Mouse (Mus musculus): ENCODE measurements around the gene Dennd4b.
"Not testable (repeated sequence)": the region's sequence is repeated elsewhere in the genome, so short reads cannot be mapped to it uniquely, and the experiment has no call there.

Dennd4b gene

GRCm38 (mm10) chr3:90252659-90253058 is 12.3 kb upstream of the Dennd4b start:
- intact Hi-C loops (cut with DNase I): not testable (repeated sequence)

- intact Hi-C loops (cut with DNase I): not testable (repeated sequence)
These were observed 11.8 kb upstream of the Dennd4b start for GRCm38 (mm10) chr3:90253174-90253573.

- intact Hi-C loops (cut with DNase I): loop anchor here (2.0 kb wide), 1 partner anchor 35 kb away; no protein-coding TSS in a partner anchor
These were observed 11.1 kb upstream of the Dennd4b start, which contains the start of gene Crtc2 for GRCm38 (mm10) chr3:90253653-90254418. Gene Crtc2, plus strand, starts transcription at chr3:90254163.

- intact Hi-C loops (cut with DNase I): loop anchor here (2.0 kb wide), 1 partner anchor 36 kb away; no protein-coding TSS in a partner anchor
These were observed 10.4 kb upstream of the Dennd4b start for GRCm38 (mm10) chr3:90254419-90255193.

GRCm38 (mm10) chr3:90255194-90255565 is 9.8 kb upstream of the Dennd4b start:
- intact Hi-C loops (cut with DNase I): loop anchor here (2.0 kb wide), 1 partner anchor 36 kb away; no protein-coding TSS in a partner anchor

- intact Hi-C loops (cut with DNase I): loop anchor here (2.0 kb wide), 1 partner anchor 37 kb away; no protein-coding TSS in a partner anchor
These were observed 9.1 kb upstream of the Dennd4b start for GRCm38 (mm10) chr3:90255784-90256353.

- intact Hi-C loops (cut with DNase I): no loop called here
These were observed 8.1 kb upstream of the Dennd4b start for GRCm38 (mm10) chr3:90256731-90257530.

GRCm38 (mm10) chr3:90258521-90258920 is 6.5 kb upstream of the Dennd4b start:
- intact Hi-C loops (cut with DNase I): no loop called here

GRCm38 (mm10) chr3:90263121-90263771 is 1.7 kb upstream of the Dennd4b start:
- intact Hi-C loops (cut with DNase I): no loop called here

GRCm38 (mm10) chr3:90264687-90265033 is 325 bp upstream of the Dennd4b start:
- intact Hi-C loops (cut with DNase I): loop anchor here (2.0 kb wide), 1 partner anchor 108 kb away; no protein-coding TSS in a partner anchor

GRCm38 (mm10) chr3:90265932-90266741 is 1.2 kb downstream of the Dennd4b start:
- intact Hi-C loops (cut with DNase I): loop anchor here (2.0 kb wide), 1 partner anchor 107 kb away; no protein-coding TSS in a partner anchor

- intact Hi-C loops (cut with DNase I): no loop called here
These were observed 2.2 kb downstream of the Dennd4b start for GRCm38 (mm10) chr3:90266901-90267775.

GRCm38 (mm10) chr3:90268190-90268589 is 3.2 kb downstream of the Dennd4b start:
- intact Hi-C loops (cut with DNase I): no loop called here

- intact Hi-C loops (cut with DNase I): no loop called here
These were observed 4.0 kb downstream of the Dennd4b start for GRCm38 (mm10) chr3:90268971-90269370.

- intact Hi-C loops (cut with DNase I): loop anchor here (5.0 kb wide), 1 partner anchor 92 kb away; no protein-coding TSS in a partner anchor
These were observed 5.8 kb downstream of the Dennd4b start for GRCm38 (mm10) chr3:90270784-90271183.

- intact Hi-C loops (cut with DNase I): loop anchor here (5.0 kb wide), 1 partner anchor 90 kb away; no protein-coding TSS in a partner anchor
These were observed 7.2 kb downstream of the Dennd4b start for GRCm38 (mm10) chr3:90272170-90272569.

- intact Hi-C loops (cut with DNase I): loop anchor here (5.0 kb wide), 1 partner anchor 88 kb away; no protein-coding TSS in a partner anchor
These were observed 8.9 kb downstream of the Dennd4b start for GRCm38 (mm10) chr3:90273855-90274254.

GRCm38 (mm10) chr3:90275286-90275685 is 10.3 kb downstream of the Dennd4b start:
- intact Hi-C loops (cut with DNase I): no loop called here
